ENCODE assay signal across 9 mouse cellular contexts in the genomic region with DNA sequence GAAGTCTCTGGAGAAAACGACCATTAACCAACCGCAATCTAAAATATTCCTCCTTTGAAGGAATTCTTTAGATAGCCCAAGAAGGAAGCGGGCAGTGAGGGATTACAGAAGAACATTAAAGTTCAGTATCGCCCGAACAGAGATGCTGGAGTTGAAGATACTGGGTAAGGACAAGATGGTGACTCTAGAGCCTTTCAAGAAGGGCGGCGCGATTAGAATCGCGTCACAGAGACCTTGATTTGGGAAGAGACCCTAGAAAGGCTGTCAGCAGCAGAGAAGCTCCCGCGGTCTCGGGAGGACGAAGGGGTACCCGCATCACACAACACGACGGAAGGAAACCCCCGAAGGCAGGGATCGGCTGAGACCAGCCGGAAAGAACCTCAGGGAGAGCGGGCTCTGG. TPM values are rescaled to one million over a fixed set of nuclear protein-coding genes. Genes with fewer than 3 reads are reported as not detected.
A peak's percentile ranks its signal among the peaks of the same experiment; 100 is the strongest.
DNase-seq lines count a peak whose midpoint lies in the region; ATAC-seq lines count a peak whose summit lies in the region.
"Had no signal": no experiment of that assay in that cellular context is flagged by ENCODE, and none has a peak within 500 bp of the region (broad histone marks: within the 10 kb centered on the region; RNA-seq: fewer than 3 reads in every experiment).

No protein-coding gene starts in this region.

- ATAC-seq in megakaryocyte, adult 5-6 weeks (ENCODE audit: poor library complexity, severe bottlenecking), result no peak; the same call in 1 of the 2 replicates
- ATAC-seq in embryonic facial prominence, embryonic 15.5 days (ENCODE audit: insufficient number of reproducible peaks, low FRiP score, low TSS enrichment, low read depth), result no peak
- no peak for ATAC-seq in limb, embryonic 12.5 days (ENCODE audit: insufficient number of reproducible peaks, insufficient read depth, low FRiP score, low TSS enrichment, low read depth)
- no peak for ATAC-seq in stomach, embryonic 14.5 days (ENCODE audit: insufficient number of reproducible peaks, insufficient read depth, low FRiP score, low read depth)
- no peak for ATAC-seq in CD4-positive, CD25-positive, alpha-beta regulatory T cell, adult 4 months

- H3K4me1 ChIP-seq in megakaryocyte, embryonic 14.5 days, result peaks cover 48% of the 10 kb centered on the region
- H3K4me1 ChIP-seq in embryonic facial prominence, embryonic 15.5 days, result peaks cover 17% of the 10 kb centered on the region
- H3K4me1 ChIP-seq in limb, embryonic 12.5 days (replicated peaks), result peaks cover 18% of the 10 kb centered on the region
- H3K4me1 ChIP-seq in stomach, embryonic 14.5 days (ENCODE audit: control insufficient read depth, insufficient read depth, low read length), result peaks cover 12% of the 10 kb centered on the region; the same call in 1 of the 2 replicates

- no peak for DNase-seq in left cerebral cortex, postnatal 4 days
- DNase-seq in frontal cortex, postnatal 25 days (ENCODE audit: low spot score in 2 of 2), result no peak

- 2% methylated on average over 21 of the region's 21 CpGs for WGBS in embryonic facial prominence, embryonic 15.5 days
- 3% methylated on average over 21 of the region's 21 CpGs for WGBS in limb, embryonic 12.5 days
- WGBS in stomach, embryonic 14.5 days, result under 1% methylated on average over 21 of the region's 21 CpGs

- intact Hi-C loops in left cerebral cortex, postnatal 4 days (cut with DNase I), result no loop called here

- peak overlapping the region; percentile 67 for H3K4me2 ChIP-seq in embryonic facial prominence, embryonic 15.5 days (replicated peaks)
- peak overlapping the region; percentile 68 for H3K4me2 ChIP-seq in limb, embryonic 12.5 days
- H3K4me2 ChIP-seq in stomach, embryonic 14.5 days (replicated peaks; ENCODE audit: low read depth, low read length), result peak overlapping the region; percentile 62

- H3K27me3 ChIP-seq in megakaryocyte, embryonic 14.5 days (replicated peaks), result no peaks in the 10 kb centered on the region
- H3K27me3 ChIP-seq in embryonic facial prominence, embryonic 15.5 days, result 0 out of 2 replicates have a peak, but pooled peaks cover 7% of the 10 kb centered on the region
- peaks cover 15% of the 10 kb centered on the region for H3K27me3 ChIP-seq in limb, embryonic 12.5 days
- no peaks in the 10 kb centered on the region for H3K27me3 ChIP-seq in stomach, embryonic 14.5 days (ENCODE audit: control insufficient read depth, insufficient read depth, low read length)

- H3K9me3 ChIP-seq in megakaryocyte, embryonic 14.5 days, result no peaks in the 10 kb centered on the region
- H3K9me3 ChIP-seq in embryonic facial prominence, embryonic 15.5 days (replicated peaks), result no peaks in the 10 kb centered on the region
- H3K9me3 ChIP-seq in limb, embryonic 12.5 days, result no peaks in the 10 kb centered on the region
- H3K9me3 ChIP-seq in stomach, embryonic 14.5 days (ENCODE audit: control insufficient read depth, low read depth, low read length), result no peaks in the 10 kb centered on the region

- peak overlapping the region; percentile 71 for H3K9ac ChIP-seq in embryonic facial prominence, embryonic 15.5 days
- peak overlapping the region; percentile 77 for H3K9ac ChIP-seq in limb, embryonic 12.5 days (replicated peaks)
- peak overlapping the region; percentile 49 for H3K9ac ChIP-seq in stomach, embryonic 14.5 days (replicated peaks; ENCODE audit: low read depth, low read length)

- H3K4me3 ChIP-seq in megakaryocyte, embryonic 14.5 days (replicated peaks), result peak overlapping the region; percentile 94
- peak overlapping the region; percentile 80 for H3K4me3 ChIP-seq in embryonic facial prominence, embryonic 15.5 days (replicated peaks)
- H3K4me3 ChIP-seq in limb, embryonic 12.5 days (replicated peaks), result peak overlapping the region; percentile 67
- H3K4me3 ChIP-seq in stomach, embryonic 14.5 days (ENCODE audit: low read depth, low read length), result peak overlapping the region; percentile 60

- peak overlapping the region; percentile 83 for H3K27ac ChIP-seq in embryonic facial prominence, embryonic 15.5 days (replicated peaks)
- H3K27ac ChIP-seq in limb, embryonic 12.5 days, result peak overlapping the region; percentile 64; the same call in 1 of the 2 replicates
- peak overlapping the region; percentile 64 for H3K27ac ChIP-seq in stomach, embryonic 14.5 days (ENCODE audit: low read length)

- peaks cover 27% of the 10 kb centered on the region for H3K36me3 ChIP-seq in megakaryocyte, embryonic 14.5 days (replicated peaks; ENCODE audit: low read length)
- peaks cover 25% of the 10 kb centered on the region for H3K36me3 ChIP-seq in embryonic facial prominence, embryonic 15.5 days
- peaks cover 22% of the 10 kb centered on the region for H3K36me3 ChIP-seq in limb, embryonic 12.5 days
- H3K36me3 ChIP-seq in stomach, embryonic 14.5 days (ENCODE audit: control insufficient read depth, insufficient read depth, low read length), result peaks cover 19% of the 10 kb centered on the region; the same call in 1 of the 2 replicates

RNA-seq across cellular contexts. Expression of a gene that starts 0.4 kb away (rescaled TPM):
- polyA plus RNA-seq in megakaryocyte, embryonic 14.5 days (2012; ENCODE audit: insufficient read depth, low replicate concordance), result 2.1 TPM in 1 of 2 replicates, not detected in the other
- 7.6 and 7.9 TPM in 2 replicates for total RNA-seq in megakaryocyte, adult 5-6 weeks (2015)
- total RNA-seq in megakaryocyte, adult 5-6 weeks (2017), result 1.5 and 1.7 TPM in 2 replicates
- 19.5 and 22.1 TPM in 2 replicates for polyA plus RNA-seq in embryonic facial prominence, embryonic 15.5 days (2015; fragmentation: Nextera tagmentation; extraction: Ambion mirVana)
- polyA plus RNA-seq in limb, embryonic 12.5 days (2016; fragmentation: Nextera tagmentation; extraction: Ambion mirVana), result 17.4 and 20.7 TPM in 2 replicates
- polyA plus RNA-seq in stomach, embryonic 14.5 days (2014; fragmentation: Nextera tagmentation; extraction: Ambion mirVana), result 23.3 and 25.4 TPM in 2 replicates
- total RNA-seq in left cerebral cortex, postnatal 4 days (2021), result 1 to 10 TPM; 8.4 to 8.7 TPM
- polyA plus RNA-seq in CD4-positive, CD25-positive, alpha-beta regulatory T cell, adult 4 months (2017; shearing (Covaris generic)), result 10 to 100 TPM; 20.8 to 21.6 TPM

RNA-seq across cellular contexts. Expression of a gene that starts 3.9 kb away (rescaled TPM):
- not detected in 2 replicates for polyA plus RNA-seq in megakaryocyte, embryonic 14.5 days (2012; ENCODE audit: insufficient read depth, low replicate concordance)
- total RNA-seq in megakaryocyte, adult 5-6 weeks (2015), result not detected in 2 replicates
- not detected in 2 replicates for total RNA-seq in megakaryocyte, adult 5-6 weeks (2017)
- polyA plus RNA-seq in embryonic facial prominence, embryonic 15.5 days (2015; fragmentation: Nextera tagmentation; extraction: Ambion mirVana), result 3.5 and 3.8 TPM in 2 replicates
- 0.60 TPM in 1 of 2 replicates, not detected in the other for polyA plus RNA-seq in limb, embryonic 12.5 days (2016; fragmentation: Nextera tagmentation; extraction: Ambion mirVana)
- 1.1 and 1.4 TPM in 2 replicates for polyA plus RNA-seq in stomach, embryonic 14.5 days (2014; fragmentation: Nextera tagmentation; extraction: Ambion mirVana)
- 1 to 10 TPM in 1 of 2 experiments, under 1 TPM in 1; 0.82 to 1.0 TPM for total RNA-seq in left cerebral cortex, postnatal 4 days (2021)
- polyA plus RNA-seq in CD4-positive, CD25-positive, alpha-beta regulatory T cell, adult 4 months (2017; shearing (Covaris generic)), result under 1 TPM in 1 of 2 experiments, not detected in 1; 0.65 TPM
- total RNA-seq: hematopoietic stem cell, adult 5-6 weeks had no signal

RNA-seq across cellular contexts. Expression of a gene that starts 48.0 kb away (rescaled TPM):
- polyA plus RNA-seq in megakaryocyte, embryonic 14.5 days (2012; ENCODE audit: insufficient read depth, low replicate concordance), result 0.37 and 13.6 TPM in 2 replicates
- total RNA-seq in megakaryocyte, adult 5-6 weeks (2015), result 12.5 and 14.0 TPM in 2 replicates
- total RNA-seq in megakaryocyte, adult 5-6 weeks (2017), result 17.0 and 21.9 TPM in 2 replicates
- 35.7 and 38.6 TPM in 2 replicates for polyA plus RNA-seq in embryonic facial prominence, embryonic 15.5 days (2015; fragmentation: Nextera tagmentation; extraction: Ambion mirVana)
- polyA plus RNA-seq in limb, embryonic 12.5 days (2016; fragmentation: Nextera tagmentation; extraction: Ambion mirVana), result 35.2 and 38.6 TPM in 2 replicates
- polyA plus RNA-seq in stomach, embryonic 14.5 days (2014; fragmentation: Nextera tagmentation; extraction: Ambion mirVana), result 49.5 and 49.8 TPM in 2 replicates
- total RNA-seq in left cerebral cortex, postnatal 4 days (2021), result 100 to 1,000 TPM in 1 of 2 experiments, 10 to 100 TPM in 1; 94.1 to 106 TPM
- polyA plus RNA-seq in CD4-positive, CD25-positive, alpha-beta regulatory T cell, adult 4 months (2017; shearing (Covaris generic)), result 10 to 100 TPM; 57.0 to 61.4 TPM
